Mouse (Mus musculus): Measurements from ENCODE around the gene Pi16.
"Not testable (repeated sequence)": the region's sequence is repeated elsewhere in the genome, so short reads cannot be mapped to it uniquely, and the experiment has no call there.

- TF ChIP-seq POLR2A (IDR thresholded peaks at IDR 0.05; ENCODE audit: extremely low read depth, insufficient read depth, low read length); CTCF (IDR thresholded peaks at IDR 0.05; ENCODE audit: low read depth, low read length): not testable (repeated sequence)
Measured at GRCm38 (mm10) chr17:29317380-29317779, at the start of gene Pi16.

All from liver, adult 2 months (tissue).